Mouse (Mus musculus) right cerebral cortex, postnatal 14 days (tissue): ENCODE measurements around the gene Tbl1xr1.

ENCODE experiments used
- DNase-seq: peaks from one replicate; pipeline ENCODE4 v3.0.0; 2022

The Tbl1xr1 gene

GRCm38 (mm10) chr3:22222351-22222750, 145.9 kb downstream of the Tbl1xr1 start:
- DNase-seq: no peak

GRCm38 (mm10) chr3:22223023-22223422, 146.6 kb downstream of the Tbl1xr1 start:
- no peak for DNase-seq

DNA sequence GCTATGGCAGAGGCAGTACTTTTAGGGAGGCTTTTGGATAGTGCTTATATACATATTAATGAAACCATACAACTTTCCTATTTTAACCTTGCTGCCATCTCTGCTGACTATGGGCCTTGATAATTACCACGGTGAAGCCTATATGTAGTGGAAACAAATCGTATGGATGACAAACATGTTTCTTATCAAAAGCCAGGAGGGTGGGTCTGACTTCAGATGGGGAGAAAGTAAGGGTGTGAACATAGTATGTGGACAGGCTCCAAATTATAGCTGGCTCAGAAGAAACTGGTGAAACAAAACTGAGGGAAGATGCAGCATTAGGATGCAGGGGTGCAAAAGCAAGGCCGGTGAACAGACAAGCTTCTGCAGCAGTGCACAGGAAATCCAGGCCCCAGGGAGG, 151.6 kb downstream of the Tbl1xr1 start:
- no peak for DNase-seq

GRCm38 (mm10) chr3:22230635-22231034, 154.2 kb downstream of the Tbl1xr1 start:
- no peak for DNase-seq

GRCm38 (mm10) chr3:22238106-22238900, 161.9 kb downstream of the Tbl1xr1 start:
- no peak for DNase-seq
